Mouse (Mus musculus) bone marrow, adult 2 months (tissue): ENCODE measurements around the gene Stk24.

Source experiments
- CTCF ChIP-seq: fragments of 200-500 bp; IDR thresholded peaks from 2 replicates; pipeline ENCODE4 v1.5.1; 2011; ENCODE audit warnings: low read length, control low read depth; ENCODE audit not compliant: control insufficient read depth, insufficient read depth
- POLR2A ChIP-seq: fragments of 200-500 bp; IDR thresholded peaks from 2 replicates; pipeline ENCODE4 v1.6.1; 2011; ENCODE audit warnings: low read depth, mild to moderate bottlenecking, control low read depth, low read length, borderline replicate concordance; ENCODE audit not compliant: control insufficient read depth

- TF ChIP-seq POLR2A (no peak), CTCF (no peak)
Observed at GRCm38 (mm10) chr14:121358327-121358726, 21.5 kb downstream of the Stk24 start.
